33 mouse cellular contexts compared by ENCODE assay signal in the genomic region with DNA sequence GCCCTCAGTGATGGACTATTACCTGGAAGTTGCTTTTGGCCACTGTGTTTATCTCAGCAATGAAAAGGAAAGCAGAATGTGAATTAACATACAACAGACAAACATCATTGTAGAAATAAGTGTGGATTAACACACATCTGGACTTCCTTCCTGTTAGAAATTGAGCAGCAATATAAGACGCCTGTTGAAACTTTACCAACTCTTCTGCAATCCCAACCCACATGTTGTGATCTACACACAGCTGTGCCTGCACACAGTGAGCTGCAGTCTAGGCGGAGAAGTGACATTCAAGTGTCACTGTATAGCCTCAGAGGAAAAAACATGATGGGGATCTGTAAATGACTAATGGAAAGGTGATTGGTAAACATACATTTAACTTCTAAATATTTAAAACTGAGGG.
"Had no signal": no experiment of that assay in that cellular context is flagged by ENCODE, and none has a peak within 500 bp of the region (broad histone marks: within the 10 kb centered on the region; RNA-seq: fewer than 3 reads in every experiment).

No protein-coding gene starts in this region.

- H3K4me2 ChIP-seq: limb, embryonic 12.5 days; limb, embryonic 13.5 days; limb, embryonic 15.5 days; liver, embryonic 11.5 days; liver, embryonic 12.5 days; liver, embryonic 13.5 days; liver, embryonic 15.5 days; lung, embryonic 14.5 days; lung, embryonic 15.5 days; midbrain, embryonic 11.5 days; midbrain, embryonic 12.5 days; midbrain, embryonic 13.5 days; midbrain, embryonic 15.5 days; neural tube, embryonic 12.5 days; neural tube, embryonic 13.5 days had no signal

- H3K9me3 ChIP-seq: limb, embryonic 10.5 days; limb, embryonic 12.5 days; limb, embryonic 13.5 days; limb, embryonic 15.5 days; liver, embryonic 12.5 days; liver, embryonic 13.5 days; liver, embryonic 15.5 days; lung, embryonic 15.5 days; midbrain, embryonic 10.5 days; midbrain, embryonic 12.5 days; midbrain, embryonic 13.5 days; midbrain, embryonic 15.5 days; neural tube, embryonic 12.5 days; neural tube, embryonic 13.5 days had no signal

- H3K36me3 ChIP-seq: limb, embryonic 10.5 days; limb, embryonic 12.5 days; limb, embryonic 13.5 days; limb, embryonic 15.5 days; liver, embryonic 12.5 days; liver, embryonic 13.5 days; liver, embryonic 15.5 days; lung, embryonic 15.5 days; midbrain, embryonic 10.5 days; midbrain, embryonic 12.5 days; midbrain, embryonic 13.5 days; midbrain, embryonic 15.5 days; neural tube, embryonic 12.5 days; neural tube, embryonic 13.5 days had no signal

- H3K27ac ChIP-seq: limb, embryonic 10.5 days; limb, embryonic 12.5 days; limb, embryonic 13.5 days; limb, embryonic 15.5 days; liver, embryonic 12.5 days; liver, embryonic 13.5 days; liver, embryonic 14.5 days; liver, embryonic 15.5 days; lung, embryonic 15.5 days; macrophage; midbrain, embryonic 10.5 days; midbrain, embryonic 12.5 days; midbrain, embryonic 13.5 days; midbrain, embryonic 15.5 days; neural tube, embryonic 12.5 days; neural tube, embryonic 13.5 days had no signal

- DNase-seq: left cerebral cortex, postnatal 4 days; liver; liver, embryonic 13.5 days; liver, postnatal 0 days; lung, adult 18-20 months; lung, adult 2 months; lung, embryonic 14.5 days; lung, postnatal 10 days; lung, postnatal 14 days; lung, postnatal 36 days; lung, postnatal 4 days; midbrain, embryonic 14.5 days had no signal

- H3K4me3 ChIP-seq: limb, embryonic 10.5 days; limb, embryonic 12.5 days; limb, embryonic 13.5 days; limb, embryonic 15.5 days; liver, embryonic 12.5 days; liver, embryonic 13.5 days; liver, embryonic 15.5 days; lung, embryonic 15.5 days; megakaryocyte, embryonic 14.5 days; midbrain, embryonic 10.5 days; midbrain, embryonic 12.5 days; midbrain, embryonic 13.5 days; midbrain, embryonic 15.5 days; myocyte; neural tube, embryonic 12.5 days; neural tube, embryonic 13.5 days had no signal

- H3K4me1 ChIP-seq: limb, embryonic 10.5 days; limb, embryonic 12.5 days; limb, embryonic 13.5 days; limb, embryonic 15.5 days; liver, embryonic 12.5 days; liver, embryonic 13.5 days; liver, embryonic 15.5 days; lung, embryonic 15.5 days; megakaryocyte, embryonic 14.5 days; midbrain, embryonic 10.5 days; midbrain, embryonic 12.5 days; midbrain, embryonic 13.5 days; midbrain, embryonic 15.5 days; neural tube, embryonic 12.5 days; neural tube, embryonic 13.5 days had no signal

- H3K9ac ChIP-seq: limb, embryonic 12.5 days; limb, embryonic 13.5 days; limb, embryonic 15.5 days; liver, embryonic 12.5 days; liver, embryonic 13.5 days; liver, embryonic 14.5 days; liver, embryonic 15.5 days; liver, postnatal 0 days; lung, embryonic 14.5 days; lung, embryonic 15.5 days; midbrain, embryonic 12.5 days; midbrain, embryonic 13.5 days; midbrain, embryonic 15.5 days; neural tube, embryonic 12.5 days; neural tube, embryonic 13.5 days had no signal

- ATAC-seq: liver, embryonic 12.5 days; liver, postnatal 0 days; lung, postnatal 0 days; midbrain, embryonic 13.5 days; midbrain, embryonic 15.5 days; midbrain, embryonic 16.5 days had no signal

- H3K27me3 ChIP-seq: limb, embryonic 12.5 days; limb, embryonic 13.5 days; limb, embryonic 15.5 days; liver, embryonic 12.5 days; liver, embryonic 13.5 days; liver, embryonic 15.5 days; lung, embryonic 15.5 days; megakaryocyte, embryonic 14.5 days; midbrain, embryonic 12.5 days; midbrain, embryonic 13.5 days; midbrain, embryonic 15.5 days; neural tube, embryonic 12.5 days; neural tube, embryonic 13.5 days had no signal
